Mouse (Mus musculus): Measurements from ENCODE around the gene Fhdc1.
A peak's percentile ranks its signal among the peaks of the same experiment; 100 is the strongest.

Fhdc1 gene

GRCm38 (mm10) chr3:84435288-84436043 lies 44.8 kb downstream of the Fhdc1 start:
- peak; percentile 86 for DNase-seq (ENCODE audit: low read depth, low spot score)

- DNase-seq (ENCODE audit: low read depth, low spot score), result no peak
These were observed 47.3 kb downstream of the Fhdc1 start for GRCm38 (mm10) chr3:84432797-84433445.

- DNase-seq (ENCODE audit: low read depth, low spot score), result no peak
These were observed 49.0 kb downstream of the Fhdc1 start for GRCm38 (mm10) chr3:84431257-84431656.

- no peak for DNase-seq (ENCODE audit: low read depth, low spot score)
These were observed 50.1 kb downstream of the Fhdc1 start for GRCm38 (mm10) chr3:84430152-84430551.

- no peak for DNase-seq (ENCODE audit: low read depth, low spot score)
These were observed 51.1 kb downstream of the Fhdc1 start for GRCm38 (mm10) chr3:84428994-84429725.

GRCm38 (mm10) chr3:84427779-84428178 lies 52.5 kb downstream of the Fhdc1 start:
- DNase-seq (ENCODE audit: low read depth, low spot score), result no peak

GRCm38 (mm10) chr3:84422340-84422739 lies 57.9 kb downstream of the Fhdc1 start:
- no peak for DNase-seq (ENCODE audit: low read depth, low spot score)

- DNase-seq (ENCODE audit: low read depth, low spot score), result no peak
These were observed 66.4 kb downstream of the Fhdc1 start for GRCm38 (mm10) chr3:84413868-84414267.

GRCm38 (mm10) chr3:84412920-84413319 lies 67.3 kb downstream of the Fhdc1 start:
- no peak for DNase-seq (ENCODE audit: low read depth, low spot score)

- DNase-seq (ENCODE audit: low read depth, low spot score), result no peak
These were observed 70.8 kb downstream of the Fhdc1 start for GRCm38 (mm10) chr3:84409474-84409862.

GRCm38 (mm10) chr3:84408756-84409473 lies 71.3 kb downstream of the Fhdc1 start:
- no peak for DNase-seq (ENCODE audit: low read depth, low spot score)

- no peak for DNase-seq (ENCODE audit: low read depth, low spot score)
These were observed 74.7 kb downstream of the Fhdc1 start for GRCm38 (mm10) chr3:84405523-84405922.

- no peak for DNase-seq (ENCODE audit: low read depth, low spot score)
These were observed 76.8 kb downstream of the Fhdc1 start for GRCm38 (mm10) chr3:84403389-84403788.

GRCm38 (mm10) chr3:84402716-84403115 lies 77.5 kb downstream of the Fhdc1 start:
- DNase-seq (ENCODE audit: low read depth, low spot score), result no peak

GRCm38 (mm10) chr3:84397976-84398375 lies 82.3 kb downstream of the Fhdc1 start:
- no peak for DNase-seq (ENCODE audit: low read depth, low spot score)

GRCm38 (mm10) chr3:84396240-84396639 lies 84.0 kb downstream of the Fhdc1 start:
- DNase-seq (ENCODE audit: low read depth, low spot score), result no peak

- DNase-seq (ENCODE audit: low read depth, low spot score), result no peak
These were observed 84.4 kb downstream of the Fhdc1 start for GRCm38 (mm10) chr3:84395840-84396239.

- no peak for DNase-seq (ENCODE audit: low read depth, low spot score)
These were observed 85.3 kb downstream of the Fhdc1 start for GRCm38 (mm10) chr3:84394841-84395447.

Measured in ZHBTc4 (cell line).